Mouse (Mus musculus) macrophage (primary cell): Measurements from ENCODE around the gene Hspbap1. TPM values are rescaled to one million over a fixed set of nuclear protein-coding genes. Genes with fewer than 3 reads are reported as not detected.

Experiments used
- H3K27ac ChIP-seq: fragments of 350-480 bp; formaldehyde crosslinking; 2 replicates; pipeline ENCODE4 v1.9.0; 2021
- H3K36me3 ChIP-seq: fragments of 350-480 bp; formaldehyde crosslinking; 2 replicates; pipeline ENCODE4 v1.9.0; 2021; ENCODE audit errors: inconsistent target
- H3K4me3 ChIP-seq: fragments of 350-480 bp; formaldehyde crosslinking; 2 replicates; pipeline ENCODE4 v1.9.0; 2021; ENCODE audit errors: inconsistent target
- H3K79me2 ChIP-seq: fragments of 350-480 bp; formaldehyde crosslinking; 2 replicates; pipeline ENCODE4 v1.9.0; 2021; ENCODE audit errors: inconsistent target
- WGBS: methylation state at CpG from one replicate; pipeline ENCODE4 v1.1.7; 2026; ENCODE audit warnings: inconsistent platforms; ENCODE audit not compliant: missing documents; 5-methylcytosine and 5-hydroxymethylcytosine counted together
- polyA plus RNA-seq: library from polyadenylated mRNA; stranded (reverse); fragments of 250-400 nt; gene quantifications from 3 replicates; pipeline ENCODE4 v1.2.4, GENCODE M21; 2018; ENCODE audit warnings: inconsistent platforms

The Hspbap1 gene
- polyA plus RNA-seq, 1 experiment from 2014 or later = 3.0 TPM

GRCm38 (mm10) chr16:35802163-35802562, 32.0 kb downstream of the Hspbap1 start:
- Histone ChIP-seq H3K27ac (no peak overlapping the region), H3K79me2 (no peaks in the 10 kb centered on the region), H3K36me3 (no peaks in the 10 kb centered on the region), H3K4me3 (no peak overlapping the region)
- WGBS = 73% methylated on average over 7 of the region's 7 CpGs

GRCm38 (mm10) chr16:35803723-35804122, 33.5 kb downstream of the Hspbap1 start:
- H3K27ac ChIP-seq = no peak overlapping the region
- no peaks in the 10 kb centered on the region for H3K36me3 ChIP-seq
- WGBS = 73% methylated on average over 4 of the region's 4 CpGs

GRCm38 (mm10) chr16:35806973-35807662, 36.9 kb downstream of the Hspbap1 start:
- Histone ChIP-seq H3K4me3 (no peak overlapping the region), H3K36me3 (no peaks in the 10 kb centered on the region), H3K27ac (no peak overlapping the region), H3K79me2 (no peaks in the 10 kb centered on the region)
- 97% methylated on average over 6 of the region's 6 CpGs for WGBS

More at GRCm38 (mm10) chr16:35803723-35804122, 33.5 kb downstream of the Hspbap1 start:
- no peaks in the 10 kb centered on the region for H3K79me2 ChIP-seq
- H3K4me3 ChIP-seq = no peak overlapping the region

- Histone ChIP-seq H3K27ac (no peak overlapping the region), H3K79me2 (no peaks in the 10 kb centered on the region), H3K36me3 (no peaks in the 10 kb centered on the region), H3K4me3 (no peak overlapping the region)
- 96% methylated on average over 4 of the region's 4 CpGs for WGBS
Observed at GRCm38 (mm10) chr16:35807663-35807992, 37.5 kb downstream of the Hspbap1 start.

GRCm38 (mm10) chr16:35808838-35809237, 38.7 kb downstream of the Hspbap1 start:
- no peaks in the 10 kb centered on the region for H3K36me3 ChIP-seq
- no peak overlapping the region for H3K27ac ChIP-seq
- no peak overlapping the region for H3K4me3 ChIP-seq
- H3K79me2 ChIP-seq = no peaks in the 10 kb centered on the region
- 95% methylated on average over 2 of the region's 2 CpGs for WGBS

- no peaks in the 10 kb centered on the region for H3K36me3 ChIP-seq
- no peaks in the 10 kb centered on the region for H3K79me2 ChIP-seq
- H3K27ac ChIP-seq = no peak overlapping the region
- no peak overlapping the region for H3K4me3 ChIP-seq
- WGBS = 100% methylated on average over 3 of the region's 3 CpGs
Observed at GRCm38 (mm10) chr16:35813119-35813518, 42.9 kb downstream of the Hspbap1 start.

GRCm38 (mm10) chr16:35817255-35818089, 47.3 kb downstream of the Hspbap1 start:
- Histone ChIP-seq H3K27ac (no peak overlapping the region), H3K4me3 (no peak overlapping the region), H3K79me2 (no peaks in the 10 kb centered on the region), H3K36me3 (no peaks in the 10 kb centered on the region)
- WGBS = 22% methylated on average over 13 of the region's 13 CpGs

GRCm38 (mm10) chr16:35829999-35830398, 59.8 kb downstream of the Hspbap1 start:
- Histone ChIP-seq H3K27ac (no peak overlapping the region), H3K36me3 (peaks cover 26% of the 10 kb centered on the region), H3K4me3 (no peak overlapping the region), H3K79me2 (no peaks in the 10 kb centered on the region)
- WGBS = 59% methylated on average over 5 of the region's 7 CpGs

GRCm38 (mm10) chr16:35832926-35833325, 62.8 kb downstream of the Hspbap1 start:
- H3K79me2 ChIP-seq = no peaks in the 10 kb centered on the region; the same call in 1 of the 2 replicates
- no peak overlapping the region for H3K27ac ChIP-seq
- WGBS = 86% methylated on average over 3 of the region's 3 CpGs
- H3K4me3 ChIP-seq = no peak overlapping the region
- peaks cover 54% of the 10 kb centered on the region for H3K36me3 ChIP-seq

GRCm38 (mm10) chr16:35834653-35835052, 64.5 kb downstream of the Hspbap1 start:
- Histone ChIP-seq H3K79me2 (no peaks in the 10 kb centered on the region; the same call in 1 of the 2 replicates), H3K36me3 (peaks cover 72% of the 10 kb centered on the region), H3K27ac (no peak overlapping the region), H3K4me3 (no peak overlapping the region)
- WGBS = 96% methylated on average over 8 of the region's 8 CpGs

- WGBS = 29% methylated on average over 1 of the region's 1 CpGs
- peaks cover 99% of the 10 kb centered on the region for H3K36me3 ChIP-seq
Observed at GRCm38 (mm10) chr16:35839680-35840079, 69.5 kb downstream of the Hspbap1 start.

GRCm38 (mm10) chr16:35847138-35847537, 77.0 kb downstream of the Hspbap1 start:
- Histone ChIP-seq H3K4me3 (no peak overlapping the region), H3K36me3 (peaks cover 76% of the 10 kb centered on the region), H3K27ac (no peak overlapping the region), H3K79me2 (peaks cover 55% of the 10 kb centered on the region)

More at GRCm38 (mm10) chr16:35839680-35840079, 69.5 kb downstream of the Hspbap1 start:
- Histone ChIP-seq H3K79me2 (peaks cover 10% of the 10 kb centered on the region; the same call in 1 of the 2 replicates), H3K27ac (no peak overlapping the region), H3K4me3 (no peak overlapping the region)

- Histone ChIP-seq H3K4me3 (no peak overlapping the region), H3K79me2 (peaks cover 100% of the 10 kb centered on the region), H3K36me3 (peaks cover 78% of the 10 kb centered on the region), H3K27ac (no peak overlapping the region)
- WGBS = 73% methylated on average over 3 of the region's 4 CpGs
Observed at GRCm38 (mm10) chr16:35855846-35856245, 85.7 kb downstream of the Hspbap1 start.

GRCm38 (mm10) chr16:35856766-35857165, 86.6 kb downstream of the Hspbap1 start:
- no peak overlapping the region for H3K27ac ChIP-seq
- H3K79me2 ChIP-seq = peaks cover 100% of the 10 kb centered on the region
- peaks cover 83% of the 10 kb centered on the region for H3K36me3 ChIP-seq
- 94% methylated on average over 15 of the region's 18 CpGs for WGBS
- H3K4me3 ChIP-seq = no peak overlapping the region

GRCm38 (mm10) chr16:35860236-35860635, 90.1 kb downstream of the Hspbap1 start:
- H3K79me2 ChIP-seq = peaks cover 100% of the 10 kb centered on the region
- WGBS = 94% methylated on average over 14 of the region's 16 CpGs
- H3K4me3 ChIP-seq = no peak overlapping the region
- H3K27ac ChIP-seq = no peak overlapping the region
- peaks cover 96% of the 10 kb centered on the region for H3K36me3 ChIP-seq
